Mouse (Mus musculus): ENCODE results near the gene Dlk2. TPM values are rescaled to one million over a fixed set of nuclear protein-coding genes. Genes with fewer than 3 reads are reported as not detected.

The Dlk2 gene
- total and polyA plus RNA-seq, 3 experiments, result 0.22 to 0.29 TPM; not detected in 1

DNA sequence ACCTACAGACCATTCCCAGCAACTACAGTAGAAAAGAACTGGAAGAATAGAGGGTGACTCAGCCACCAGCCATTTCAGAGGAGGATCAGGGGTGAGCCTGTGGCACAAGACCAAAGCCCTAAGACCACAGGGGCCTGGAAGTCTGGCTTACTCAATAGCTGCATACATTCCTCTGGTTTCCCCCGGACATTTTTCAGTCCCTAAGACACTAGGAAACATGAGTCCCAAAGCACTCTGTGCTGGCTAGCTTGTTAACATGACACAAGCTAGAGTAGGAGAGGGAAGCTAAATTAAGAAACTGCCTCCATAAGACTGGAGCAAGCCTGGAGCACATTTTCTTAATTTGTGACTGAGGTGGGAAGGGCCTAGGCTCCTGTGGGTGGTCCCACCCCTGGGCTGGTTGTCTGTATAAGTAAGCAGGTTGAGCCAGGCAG lies 23.4 kb upstream of the Dlk2 start:
- DNase-seq, result no peak

DNA sequence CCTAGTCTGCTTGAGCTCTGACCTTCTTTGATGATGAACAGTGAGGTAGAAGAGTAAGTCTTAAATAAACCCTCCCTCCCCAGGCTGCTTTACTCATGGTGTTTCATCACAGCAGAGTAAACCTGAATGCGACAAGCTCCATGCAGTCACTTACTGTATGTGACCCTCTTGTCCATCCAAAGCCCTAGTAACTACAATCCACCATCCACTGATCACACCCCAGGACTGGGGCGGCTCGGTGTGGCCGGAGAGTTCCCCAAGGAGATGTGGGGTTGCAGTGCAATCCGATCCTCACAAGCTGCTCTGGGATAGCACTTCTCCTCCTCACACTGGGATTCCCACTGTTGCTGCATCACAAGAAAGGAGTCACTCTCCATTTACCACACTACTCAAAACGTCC lies 22.8 kb upstream of the Dlk2 start:
- DNase-seq, result no peak

DNA sequence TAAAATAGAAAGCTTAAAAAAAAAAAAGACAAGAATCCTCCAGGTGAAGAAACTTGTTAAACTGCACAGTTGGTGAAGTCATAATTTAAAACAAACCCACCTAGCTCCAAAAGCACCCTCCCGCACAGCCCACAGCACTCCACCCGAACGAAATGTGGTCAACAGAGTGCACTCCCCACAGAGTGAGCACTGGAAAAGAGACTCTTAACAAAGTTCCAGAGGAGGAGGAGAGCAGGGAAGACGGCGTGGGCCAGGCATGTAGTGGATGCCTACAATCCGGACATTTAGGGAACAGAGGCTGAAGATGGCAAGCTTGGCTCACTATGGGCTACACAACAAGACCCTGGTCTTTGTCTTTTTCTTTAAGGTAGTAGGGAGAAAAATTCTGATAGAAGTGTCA lies 22.2 kb upstream of the Dlk2 start:
- DNase-seq, result no peak

DNA sequence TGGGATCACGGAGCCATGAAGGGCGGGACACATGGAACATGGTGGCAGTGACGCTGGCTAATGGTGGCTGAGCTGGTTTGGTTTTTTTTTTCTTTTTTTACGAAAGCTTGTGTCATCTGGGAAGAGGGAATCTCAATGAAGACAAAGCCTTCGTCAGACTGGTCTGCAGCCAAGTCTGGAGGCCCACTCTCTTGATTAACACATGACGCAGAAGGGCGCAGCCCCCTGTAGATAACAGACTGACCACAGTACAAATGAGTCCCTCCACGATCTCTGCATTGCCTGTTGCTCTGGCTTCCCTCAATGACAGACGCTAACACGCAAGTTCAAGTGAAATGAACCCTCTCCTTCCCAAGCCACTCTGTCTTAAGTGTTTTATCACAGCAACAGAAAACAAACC lies 21.7 kb upstream of the Dlk2 start:
- no peak for DNase-seq

DNA sequence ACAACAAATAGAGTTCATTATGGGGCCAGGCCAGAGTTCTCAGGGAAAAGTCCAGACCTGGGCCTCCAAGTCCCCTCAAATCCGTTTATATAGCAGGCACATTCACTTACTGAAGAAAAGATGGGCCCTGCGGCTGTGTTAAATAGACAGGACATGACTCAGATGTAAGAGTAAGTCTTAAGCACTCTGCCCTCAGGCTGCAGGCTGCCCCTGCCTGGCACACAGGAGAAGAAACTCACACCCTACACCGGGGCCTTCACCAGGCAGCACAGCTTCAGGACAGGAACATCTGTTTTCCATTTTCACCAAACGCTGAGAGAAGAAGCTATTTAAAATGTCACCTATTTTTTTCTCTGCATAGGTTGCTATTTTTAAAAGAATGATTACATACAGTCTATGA lies 19.6 kb upstream of the Dlk2 start:
- no peak for DNase-seq

DNA sequence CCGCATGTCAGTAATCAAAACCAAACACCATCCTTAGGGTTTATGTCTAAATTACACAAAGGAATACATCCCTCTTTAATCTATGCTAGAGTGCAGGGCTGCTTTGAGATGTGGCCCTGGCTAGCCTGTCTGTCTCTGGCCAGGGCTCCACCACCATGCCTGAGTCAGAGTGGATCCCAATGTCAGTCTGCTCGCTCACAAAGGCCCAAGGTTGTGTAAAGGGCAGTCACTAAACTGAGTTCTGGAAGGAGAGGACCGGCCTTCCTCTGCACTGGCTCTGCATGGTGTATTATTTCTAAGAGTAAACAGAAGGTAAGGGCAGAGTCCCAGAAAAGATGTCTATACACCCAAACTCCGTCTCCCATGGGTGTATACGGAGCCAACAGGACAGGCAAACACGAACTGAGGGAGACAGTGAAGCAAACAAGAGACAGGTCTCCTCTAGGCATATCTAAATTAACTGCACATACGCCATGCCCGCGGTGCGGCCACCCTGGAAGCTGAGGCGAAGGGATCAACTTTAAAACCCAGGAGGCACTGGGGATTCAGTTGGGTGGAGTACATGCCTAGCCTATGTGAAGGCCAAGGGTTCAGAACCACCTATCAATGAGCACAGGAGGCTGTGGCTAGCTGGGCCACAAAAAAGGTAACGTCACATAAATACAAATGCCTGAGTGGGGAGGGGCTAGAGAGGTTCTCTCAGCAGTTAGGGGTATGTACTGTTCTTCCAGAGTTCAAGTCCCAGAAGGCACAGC lies 19.0 kb upstream of the Dlk2 start:
- peak; percentile 83 for DNase-seq

DNA sequence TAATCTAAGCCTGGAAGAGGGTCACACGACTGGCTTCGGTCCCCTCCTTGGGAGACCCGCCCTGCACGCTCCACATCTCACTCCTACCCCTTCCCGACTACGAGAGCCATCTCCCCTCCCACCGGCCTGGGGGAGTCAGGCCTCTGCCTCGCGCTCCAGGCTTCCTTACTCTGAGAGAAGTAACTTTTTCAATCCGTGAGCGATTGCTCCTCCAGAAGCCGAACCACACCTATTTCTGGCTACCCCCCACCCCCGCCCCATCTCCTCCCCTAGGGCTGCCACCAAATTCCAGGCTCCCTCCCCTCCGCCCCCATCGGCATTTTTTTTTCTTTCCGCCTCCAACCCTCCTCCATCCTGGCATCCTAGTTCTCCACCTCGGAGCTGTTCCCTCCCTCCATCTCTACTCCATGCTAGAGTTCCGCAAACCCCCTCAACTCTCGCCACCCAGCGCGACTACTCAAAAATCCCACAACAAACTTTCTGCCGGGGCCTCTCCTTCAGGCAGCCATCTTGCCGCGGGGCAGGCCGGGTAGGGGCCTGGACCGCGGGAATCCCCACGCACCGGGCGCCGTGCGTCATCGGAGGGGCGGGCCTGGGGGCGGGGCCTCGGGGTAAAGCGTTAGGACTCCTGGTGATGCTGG lies 14.6 kb upstream of the Dlk2 start, which contains the start of gene Tjap1:
TSS of gene Tjap1 (minus strand) at position 544 of the 641 bp plus-strand sequence.
- peak; percentile 94 for DNase-seq

DNA sequence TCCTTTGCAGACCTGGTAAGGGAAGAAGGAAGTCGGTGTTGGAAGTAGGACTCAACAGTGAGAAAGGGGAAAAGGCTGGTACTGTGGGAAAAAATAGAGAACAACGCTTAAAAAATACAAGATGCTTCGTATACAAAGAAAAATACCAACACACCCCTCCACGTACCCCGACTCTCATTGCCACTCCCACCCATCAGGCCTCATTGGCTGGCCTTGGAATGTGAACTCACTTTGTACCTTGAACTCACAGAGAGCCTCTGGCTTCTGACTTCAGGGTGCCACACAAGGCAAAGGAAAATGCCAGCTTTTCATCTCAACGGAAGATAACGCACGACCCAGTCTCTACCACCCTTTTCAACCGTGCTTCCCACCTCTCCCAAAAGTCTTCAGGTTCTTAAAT lies 14.1 kb upstream of the Dlk2 start:
- DNase-seq, result no peak

DNA sequence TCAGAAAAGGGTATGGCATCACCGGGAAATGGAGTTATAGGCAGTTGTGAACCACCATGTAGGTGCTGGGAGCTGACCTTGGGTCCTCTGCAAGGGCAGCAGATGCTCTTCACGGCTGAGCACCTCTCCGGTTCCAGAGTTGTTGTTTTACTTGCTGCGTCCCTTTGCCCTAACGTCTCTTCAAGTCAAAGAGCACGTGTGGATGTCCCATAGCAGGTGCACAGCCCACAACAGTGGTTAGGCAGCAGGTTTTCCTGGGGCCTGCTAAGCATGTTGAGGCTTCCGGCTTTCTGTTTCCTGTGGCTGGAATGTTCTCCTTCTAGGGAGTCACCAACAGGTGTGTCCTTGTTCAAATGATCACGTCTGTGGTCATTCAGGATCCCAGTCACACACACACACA lies 13.3 kb upstream of the Dlk2 start:
- DNase-seq, result no peak

DNA sequence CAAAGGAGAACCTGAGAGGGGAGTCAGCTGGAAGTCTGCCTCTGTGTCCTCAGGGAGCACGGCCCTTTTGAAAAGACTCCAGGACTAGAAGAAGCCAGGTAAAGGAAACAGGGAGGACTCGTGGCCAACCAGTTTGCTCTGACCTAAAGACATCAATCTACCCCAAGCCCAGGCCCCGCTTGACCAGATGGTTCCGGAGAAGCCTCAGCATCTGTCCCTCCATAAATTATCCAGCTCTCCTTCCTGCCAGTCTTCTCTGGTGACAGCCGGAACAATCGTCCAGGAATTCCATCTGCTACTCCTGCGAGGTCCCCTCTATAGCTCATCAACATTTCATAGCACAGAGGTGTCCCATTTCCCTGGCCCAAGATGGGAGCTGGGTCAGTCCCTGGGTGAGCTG lies 12.6 kb upstream of the Dlk2 start:
- no peak for DNase-seq

DNA sequence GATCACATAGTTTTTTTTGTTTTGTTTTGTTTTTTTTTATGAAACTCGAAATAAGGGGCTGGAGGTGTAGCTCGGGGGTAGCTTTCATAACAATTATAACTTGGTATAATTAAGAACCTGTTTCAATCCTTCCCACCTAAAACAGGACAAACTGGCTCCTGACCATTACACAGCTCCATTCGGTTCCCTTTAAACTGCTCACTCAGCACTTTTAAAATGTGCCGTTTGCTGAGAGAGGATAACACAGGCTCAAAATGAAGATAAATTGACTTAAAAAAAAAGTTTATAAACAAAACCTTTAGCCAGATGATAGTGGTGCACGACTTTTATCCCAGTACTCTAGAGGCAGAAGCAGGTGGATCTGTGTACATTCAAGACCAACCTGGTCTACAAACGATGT lies 11.8 kb upstream of the Dlk2 start:
- DNase-seq, result no peak

DNA sequence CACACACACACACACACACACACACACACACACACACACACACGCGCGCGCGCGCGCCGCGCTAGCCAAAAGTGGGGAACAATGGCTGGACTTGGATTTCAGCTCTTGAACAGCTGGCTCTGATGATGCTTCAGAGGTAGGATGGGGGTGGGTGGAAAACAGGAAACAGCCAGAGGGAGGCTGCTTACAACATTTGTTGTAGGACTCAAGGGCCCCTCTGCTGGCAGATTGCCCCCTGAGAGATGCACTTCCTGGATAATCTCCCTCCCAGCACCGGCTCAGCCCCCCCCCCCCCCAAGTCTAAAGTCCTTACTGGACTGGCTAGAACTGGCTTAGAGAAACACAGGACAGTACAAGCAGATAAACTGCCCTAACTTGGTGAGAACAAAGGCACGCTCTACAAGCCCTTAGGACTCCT lies 9.5 kb upstream of the Dlk2 start:
- DNase-seq, result no peak

DNA sequence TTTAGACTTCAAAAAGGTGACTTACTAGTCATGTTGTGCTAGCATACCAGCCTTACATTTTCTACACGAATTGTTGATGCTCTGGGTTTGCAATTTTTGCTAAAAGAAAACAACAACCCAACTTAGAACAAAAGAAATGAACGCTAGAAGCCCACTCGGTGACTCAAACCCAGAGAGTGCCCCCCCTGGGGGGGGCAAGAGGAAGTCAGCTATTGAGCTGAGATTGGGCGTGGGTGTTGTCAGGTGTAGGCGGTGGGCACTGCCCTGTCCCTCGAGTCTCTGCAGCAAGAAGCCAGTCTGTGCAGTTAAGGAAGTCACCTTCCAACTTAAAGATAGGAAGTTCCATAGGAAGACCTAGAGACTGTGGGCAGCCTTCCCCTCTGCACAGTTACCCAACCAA lies 620 bp upstream of the Dlk2 start:
- DNase-seq, result no peak

DNA sequence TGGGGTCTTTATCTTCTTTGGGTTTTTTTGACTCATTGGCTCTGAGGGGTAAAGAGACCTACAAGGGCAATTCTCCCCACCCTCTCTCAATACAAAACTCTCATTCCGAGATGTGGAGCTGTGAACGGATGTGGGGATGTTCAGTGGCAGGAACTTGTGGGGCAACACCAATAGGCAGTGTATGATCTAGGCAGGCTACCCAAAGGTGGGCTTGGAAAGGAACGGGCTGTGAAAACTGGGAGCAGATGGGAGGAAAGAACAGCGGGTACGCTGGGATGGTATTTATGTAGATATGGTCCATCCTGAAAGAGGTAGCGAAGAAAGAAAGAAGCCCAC lies 225 bp upstream of the Dlk2 start:
- DNase-seq, result no peak

DNA sequence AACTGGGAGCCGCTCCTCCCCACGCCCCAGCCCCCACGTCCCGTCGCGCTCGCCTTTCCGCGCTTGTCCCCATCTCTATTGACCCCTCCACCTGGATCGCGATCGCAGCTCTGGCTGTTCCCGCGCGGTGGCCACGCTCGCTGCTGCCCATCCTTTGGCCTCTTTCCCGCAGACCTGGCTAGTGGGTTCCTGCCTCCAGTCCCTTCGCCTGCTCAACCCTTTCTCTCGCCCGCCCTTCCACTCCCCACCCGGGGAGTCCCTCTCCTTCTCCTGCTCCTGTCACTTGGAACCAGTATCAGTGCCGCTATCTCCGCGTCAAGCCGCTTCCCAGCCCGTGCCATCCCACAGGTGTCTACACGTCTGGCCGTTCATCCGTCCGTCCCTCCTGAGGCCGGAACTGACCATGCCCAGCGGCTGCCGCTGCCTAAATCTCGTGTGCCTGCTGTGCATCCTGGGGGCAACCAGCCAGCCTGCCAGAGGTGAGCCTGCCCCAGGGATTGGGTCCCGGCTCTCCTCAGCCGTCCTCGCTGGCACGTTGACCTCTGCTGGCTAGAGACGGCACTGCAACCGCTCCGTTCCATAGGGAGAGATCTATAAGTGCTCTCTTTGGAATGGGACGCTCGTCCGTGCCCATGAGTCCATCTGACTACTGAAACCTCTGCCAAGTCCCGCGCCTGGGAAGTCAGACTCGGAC lies 1.1 kb downstream of the Dlk2 start:
- DNase-seq, result peak; percentile 86

DNA sequence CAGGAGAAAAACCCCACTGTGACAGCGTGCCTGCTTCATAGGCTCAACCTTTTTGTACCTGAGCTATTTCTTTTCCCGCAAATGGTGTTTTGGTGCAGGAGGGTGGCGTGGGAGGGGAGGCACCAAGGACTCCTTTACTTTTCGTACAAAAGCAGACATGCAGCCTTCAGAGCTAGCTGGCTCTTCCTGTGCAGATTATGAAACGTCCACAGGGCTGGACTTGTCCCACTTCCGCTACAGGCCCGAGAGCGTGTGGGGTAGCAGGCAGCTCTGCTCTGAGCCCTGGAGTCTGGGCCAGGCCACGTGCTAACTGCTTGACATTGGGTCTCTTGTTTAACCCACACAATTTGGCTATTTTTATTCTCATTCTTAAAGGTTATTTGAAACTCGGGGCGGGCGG lies 4.7 kb downstream of the Dlk2 start:
- DNase-seq, result no peak

DNA sequence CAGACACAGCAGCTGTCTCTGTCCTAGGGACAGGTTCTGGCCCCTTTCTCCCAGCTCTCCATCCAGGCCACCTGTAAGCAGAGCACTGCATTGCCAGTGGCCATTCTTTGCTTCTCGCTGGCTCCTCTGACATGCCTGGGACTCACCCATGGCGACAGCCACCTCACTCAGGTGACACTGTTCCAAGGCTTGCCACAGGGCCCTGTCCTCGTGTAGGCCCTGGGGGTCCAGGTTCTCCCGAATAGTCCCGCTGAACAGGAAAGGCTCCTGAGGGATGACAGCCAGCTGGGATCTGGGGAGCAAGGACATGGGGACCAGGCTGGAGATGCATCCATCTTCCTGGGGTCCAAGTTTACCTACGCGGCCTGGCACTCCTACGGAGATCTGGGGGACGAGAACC lies 7.0 kb downstream of the Dlk2 start:
- no peak for DNase-seq

DNA sequence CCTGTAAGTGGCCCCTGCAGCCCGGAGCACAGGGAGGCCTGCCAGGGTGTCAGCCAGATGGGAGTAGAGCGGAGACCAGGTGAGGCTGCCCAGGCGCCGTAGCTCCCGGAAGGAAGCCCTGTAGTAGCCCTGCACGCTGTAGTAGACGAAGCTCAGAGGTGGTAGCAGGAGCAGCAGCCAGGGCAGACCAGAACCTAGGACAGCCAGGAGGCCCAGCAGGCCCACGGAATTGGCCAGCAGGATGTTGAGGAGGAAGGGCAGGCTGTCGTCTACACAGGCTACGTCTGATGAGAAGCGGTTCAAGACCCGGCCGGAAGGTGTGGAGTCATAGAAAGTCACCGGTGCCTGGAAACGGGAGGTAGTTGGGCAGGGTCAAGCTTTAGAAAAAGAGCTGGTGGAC lies 9.7 kb downstream of the Dlk2 start:
- DNase-seq, result no peak

DNA sequence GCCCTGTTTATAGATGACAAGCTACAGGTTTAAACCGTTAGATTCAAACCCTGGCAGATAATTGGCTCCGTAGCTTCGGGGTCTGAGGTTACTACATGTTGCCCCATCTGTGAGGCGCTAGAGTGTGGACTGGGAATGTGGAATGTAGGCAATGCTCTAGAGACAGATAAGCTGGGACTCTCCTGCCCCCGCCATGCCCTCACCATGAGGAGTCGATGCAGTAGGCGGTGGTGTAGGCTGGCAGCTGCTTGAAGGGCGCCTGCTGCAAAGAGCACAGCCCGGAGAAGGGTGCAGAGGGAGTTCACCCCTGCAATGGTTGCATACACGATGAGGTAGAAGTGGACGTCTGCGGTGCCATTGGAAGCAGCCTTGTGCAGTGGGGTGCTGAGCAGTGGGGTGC lies 12.6 kb downstream of the Dlk2 start:
- DNase-seq, result no peak

DNA sequence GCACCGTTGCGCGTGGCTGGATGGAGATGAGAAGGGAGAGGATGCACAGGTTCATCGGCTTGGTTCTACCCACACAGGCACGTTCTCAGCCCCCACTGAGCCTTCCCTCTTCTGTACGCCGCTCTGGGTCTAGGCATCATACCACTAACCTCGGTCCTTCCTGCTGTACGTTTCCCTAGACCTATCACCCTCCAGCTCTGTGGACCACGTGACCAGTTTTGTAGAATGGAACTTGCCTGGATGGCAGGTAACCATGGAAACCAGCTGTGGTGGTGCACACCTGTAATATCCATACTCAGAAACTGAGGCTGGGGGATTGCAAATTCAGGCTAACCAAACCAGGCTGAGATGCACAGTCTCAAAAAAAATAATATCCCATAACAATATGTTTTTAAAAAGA lies 13.3 kb downstream of the Dlk2 start:
- no peak for DNase-seq

DNA sequence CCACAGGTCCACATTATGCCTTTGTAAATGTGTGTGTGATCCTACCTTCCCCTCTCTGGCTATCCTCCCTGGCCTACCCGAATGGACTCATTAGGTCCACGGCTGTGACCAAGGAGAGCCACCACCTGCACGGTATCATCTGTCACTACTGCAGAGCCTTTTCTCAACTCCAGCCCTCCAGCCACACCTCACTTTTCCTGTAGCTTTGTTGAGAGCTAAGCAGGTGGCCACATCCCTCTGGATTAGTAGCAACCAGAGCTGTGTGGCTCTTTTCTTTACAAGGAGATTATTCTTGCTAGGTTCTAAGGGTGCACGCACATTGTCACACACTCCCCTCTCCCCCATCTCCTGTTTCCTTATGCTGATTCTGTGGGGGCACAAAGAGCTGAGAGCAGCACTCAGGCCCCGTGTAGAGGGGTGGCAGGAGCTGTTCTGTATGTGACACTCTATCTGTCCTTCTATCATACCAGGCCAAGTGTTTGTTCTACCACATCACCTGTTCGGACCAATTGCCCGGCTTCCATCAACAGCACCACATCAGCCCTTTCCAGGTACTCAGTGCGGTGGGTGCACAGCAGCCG lies 16.0 kb downstream of the Dlk2 start:
- DNase-seq, result no peak

DNA sequence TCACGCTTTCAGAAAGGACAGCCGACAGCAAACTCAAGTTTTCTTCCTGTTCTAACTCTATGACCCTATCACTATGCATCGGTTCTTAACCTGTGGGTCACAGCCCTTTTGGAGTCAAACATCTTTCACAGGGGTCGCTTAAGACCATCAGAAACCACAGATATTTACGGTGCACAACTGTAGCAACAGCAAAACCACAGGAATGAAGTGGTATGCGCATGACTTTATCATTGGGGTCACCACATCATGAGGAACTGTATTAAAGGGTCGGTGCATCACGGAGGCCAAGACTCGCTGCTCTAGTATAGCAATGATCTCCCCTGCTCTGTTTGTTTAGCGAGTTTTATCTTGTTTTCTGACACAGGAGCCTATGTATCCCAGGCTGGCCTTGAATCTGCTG lies 18.6 kb downstream of the Dlk2 start:
- DNase-seq, result no peak

DNA sequence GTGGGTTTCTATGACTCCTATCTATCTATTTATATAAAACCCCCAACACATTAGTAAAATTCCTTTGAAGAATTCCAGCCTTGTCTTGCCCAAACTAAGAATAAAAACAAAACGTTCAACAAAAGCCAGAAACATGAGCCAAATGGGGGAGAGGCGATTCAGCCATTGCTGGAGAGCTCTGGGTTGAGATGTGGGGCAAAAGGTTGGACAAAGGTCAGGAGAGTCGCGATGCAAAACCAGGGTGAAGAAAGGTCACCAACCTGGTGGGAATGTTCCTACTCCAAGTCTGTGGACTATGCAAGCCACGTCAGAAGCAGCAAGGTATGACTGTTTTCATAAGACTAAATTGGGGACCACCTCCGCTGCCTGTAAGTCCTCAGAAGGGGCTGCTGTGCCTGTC lies 23.3 kb downstream of the Dlk2 start:
- DNase-seq, result peak; percentile 10

All from adrenal gland, adult 2 months (tissue).